Mouse (Mus musculus) neutrophil, adult 65 days (primary cell): ENCODE results near the gene Arhgap32. TPM values are rescaled to one million over a fixed set of nuclear protein-coding genes. Genes with fewer than 3 reads are reported as not detected.

ENCODE experiments used
- total RNA-seq: library from RNA; stranded (reverse); gene quantifications from 2 replicates; pipeline ENCODE4 v1.2.4, GENCODE M21; 2023

Arhgap32 gene
- 1.4 and 3.1 TPM in 2 replicates for total RNA-seq

GRCm38 (mm10) chr9:32115786-32116185 lies at the start of gene Arhgap32:
Gene Arhgap32 (plus strand): TSS chr9:32116136.

Other genes starting within 250 kb of the Arhgap32 start
- gene Barx2, start 202.7 kb upstream of the Arhgap32 start, total RNA-seq: not detected in 2 replicates
- gene Kcnj5, start 228.2 kb downstream of the Arhgap32 start, total RNA-seq: 0.25 TPM in 1 of 2 replicates, not detected in the other